Mouse (Mus musculus) Patski (cell line): Measurements from ENCODE around the gene Tmcc2. TPM values are rescaled to one million over a fixed set of nuclear protein-coding genes. Genes with fewer than 3 reads are reported as not detected.

ENCODE experiments used
- ATAC-seq: fragments of 100-300 bp; one replicate; pipeline ENCODE4 v1.8.0; 2021
- CTCF ChIA-PET: fragments of 350-600 bp; sonication (Branson Sonifier 250); formaldehyde crosslinking; loops from one replicate; lab custom pipeline; 2022; ENCODE audit warnings: inconsistent platforms; lab: Charles Lee
- POLR2A ChIA-PET: fragments of 350-600 bp; sonication (Branson Sonifier 250); formaldehyde crosslinking; loops from one replicate; lab custom pipeline; 2022; ENCODE audit warnings: antibody characterized with exemption, inconsistent platforms; lab: Charles Lee
- DNase-seq: peaks from one replicate; pipeline ENCODE4 v3.0.0-alpha.2; 2011; ENCODE audit warnings: low read depth, low spot score
- H3K27me3 ChIP-seq: fragments of 371-371 bp; one replicate; pipeline ENCODE4 v1.5.1; 2021
- CTCF ChIP-seq: fragments of 100-300 bp; IDR thresholded peaks from one replicate; pipeline ENCODE4 v1.5.1; 2021
- in situ Hi-C: fragments of 300-500 bp; cut with MboI; formaldehyde crosslinking; loops from 3 replicates; pipeline ENCODE4 v1.11.1; 2018; ENCODE audit warnings: low pct_unique_long_range_greater_than_20kb, mixed read lengths
- polyA plus RNA-seq: library from polyadenylated mRNA; unstranded; gene quantifications from one replicate; pipeline ENCODE4 v1.2.3, GENCODE M21; 2021

Gene Tmcc2
- polyA plus RNA-seq, 1 experiment from 2014 or later = 12.2 TPM

DNA sequence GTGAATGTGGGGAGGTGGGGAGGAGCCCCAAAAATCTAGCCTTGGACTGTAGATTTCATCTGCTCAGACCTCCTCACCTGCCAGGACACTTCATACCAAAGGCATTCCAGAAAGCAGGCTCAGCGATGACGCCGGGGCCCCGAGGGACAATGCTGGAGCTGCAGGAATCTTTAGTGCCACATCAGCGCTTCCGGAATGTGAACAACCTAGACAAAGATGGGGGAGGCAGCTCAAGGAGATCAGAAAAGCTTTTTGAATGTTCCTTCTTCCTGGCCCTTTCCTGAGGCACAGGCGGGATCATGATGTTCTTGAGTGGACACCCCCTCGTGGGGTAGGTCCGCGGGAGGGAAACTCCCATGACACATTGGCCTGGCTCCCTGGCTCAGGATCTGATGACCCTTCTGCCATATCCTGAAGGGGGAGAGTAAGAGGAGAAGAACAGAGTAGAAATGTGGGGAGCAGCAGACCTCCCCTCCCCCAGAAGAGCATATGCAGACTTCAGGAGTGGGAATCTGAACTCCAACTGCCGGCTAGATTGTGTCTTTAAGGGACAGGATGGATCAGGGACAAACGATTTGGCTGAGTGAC lies 55.6 kb downstream of the Tmcc2 start:
- H3K27me3 ChIP-seq = no peaks in the 10 kb centered on the region
- ChIA-PET POLR2A (interaction anchor here (0.6 to 14.1 kb wide), 10 partner anchors 9 to 179 kb away, joined by 3 to 157 read pairs (median 5); partner anchors contain the start of gene Nuak2), CTCF (interaction anchor here (2.0 to 8.1 kb wide), 5 partner anchors 12 to 43 kb away, joined by 5 to 75 read pairs (median 11); no protein-coding TSS in a partner anchor)
- in situ Hi-C loops = loop anchor here (25.0 kb wide), 1 partner anchor 1198 kb away; the partner anchor contains the start of gene Dyrk3
- peak; percentile 78 for ATAC-seq
- no peak for TF ChIP-seq CTCF
- peak; percentile 80 for DNase-seq

DNA sequence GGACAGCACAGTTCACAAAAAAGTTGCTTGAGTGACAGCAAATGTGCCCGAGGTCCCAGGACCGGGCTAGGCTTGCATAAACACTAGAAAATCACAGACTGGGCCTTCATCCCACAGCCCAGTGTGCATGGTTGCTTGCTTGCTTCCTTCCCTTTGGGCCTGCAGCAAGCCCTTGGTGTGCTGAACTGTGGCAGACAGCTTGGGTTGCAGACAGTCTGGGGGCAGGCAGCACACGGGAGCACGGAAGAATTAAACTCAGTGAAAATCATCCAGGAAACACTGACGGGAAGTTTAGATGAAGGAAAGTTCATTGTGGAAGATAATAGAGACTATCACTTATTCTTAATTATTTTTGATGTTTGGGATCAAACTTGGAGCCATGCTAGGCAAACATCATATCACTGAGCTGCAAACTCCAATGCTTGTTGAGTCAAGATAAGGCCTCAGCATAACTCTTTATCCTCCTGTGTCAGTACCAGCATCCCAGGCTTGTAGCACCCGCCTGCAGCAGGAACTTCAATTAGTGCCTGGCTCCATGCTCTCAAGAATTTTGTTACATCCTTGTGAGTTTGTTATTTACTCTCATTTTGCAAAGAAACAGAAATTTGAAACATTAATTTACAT lies 56.8 kb downstream of the Tmcc2 start:
- ATAC-seq = no peak
- CTCF ChIA-PET = interaction anchor here (1.1 to 8.1 kb wide), 5 partner anchors 16 to 48 kb away, joined by 3 to 75 read pairs (median 11); no protein-coding TSS in a partner anchor

DNA sequence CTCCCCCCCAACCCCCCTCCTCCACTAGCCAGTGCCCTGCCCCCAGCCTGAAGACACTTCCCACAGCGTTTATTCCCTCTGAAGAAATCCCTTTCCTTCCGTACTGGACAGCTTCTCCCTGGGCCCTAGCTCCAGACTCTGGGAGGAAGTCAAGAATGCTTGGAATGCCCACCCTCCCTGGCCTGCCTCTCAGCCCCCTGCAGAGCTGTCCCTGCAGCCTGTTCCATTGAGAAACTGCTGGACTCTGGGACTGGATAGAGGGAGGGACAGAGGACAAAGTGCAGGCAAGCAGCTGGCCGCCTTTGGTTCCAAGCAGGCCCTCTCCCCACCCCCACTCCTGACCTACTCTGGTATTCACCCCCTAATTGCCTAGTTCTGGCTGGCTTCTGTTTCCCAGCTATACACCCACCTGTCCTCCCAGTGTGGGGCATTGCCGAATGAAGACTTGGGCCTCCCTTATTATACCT lies 57.4 kb downstream of the Tmcc2 start:
- in situ Hi-C loops = loop anchor here (25.0 kb wide), 1 partner anchor 1196 kb away; the partner anchor contains the start of gene Dyrk3
- ChIA-PET CTCF (interaction anchor here (1.1 to 8.1 kb wide), 5 partner anchors 16 to 48 kb away, joined by 3 to 75 read pairs (median 11); no protein-coding TSS in a partner anchor), POLR2A (interaction anchor here (1.4 to 14.1 kb wide), 4 partner anchors 14 to 177 kb away, joined by 3 to 157 read pairs (median 36); partner anchors contain the start of gene Nuak2)
- DNase-seq = no peak
- TF ChIP-seq CTCF = no peak
- H3K27me3 ChIP-seq = no peaks in the 10 kb centered on the region
- peak; percentile 49 for ATAC-seq

More for the DNA sequence above, 56.8 kb downstream of the Tmcc2 start:
- no peak for DNase-seq
- POLR2A ChIA-PET = interaction anchor here (1.3 to 14.1 kb wide), 7 partner anchors 15 to 177 kb away, joined by 3 to 157 read pairs (median 5); partner anchors contain the start of gene Nuak2
- no peaks in the 10 kb centered on the region for H3K27me3 ChIP-seq
- no peak for TF ChIP-seq CTCF
- in situ Hi-C loops = loop anchor here (25.0 kb wide), 1 partner anchor 1197 kb away; the partner anchor contains the start of gene Dyrk3

DNA sequence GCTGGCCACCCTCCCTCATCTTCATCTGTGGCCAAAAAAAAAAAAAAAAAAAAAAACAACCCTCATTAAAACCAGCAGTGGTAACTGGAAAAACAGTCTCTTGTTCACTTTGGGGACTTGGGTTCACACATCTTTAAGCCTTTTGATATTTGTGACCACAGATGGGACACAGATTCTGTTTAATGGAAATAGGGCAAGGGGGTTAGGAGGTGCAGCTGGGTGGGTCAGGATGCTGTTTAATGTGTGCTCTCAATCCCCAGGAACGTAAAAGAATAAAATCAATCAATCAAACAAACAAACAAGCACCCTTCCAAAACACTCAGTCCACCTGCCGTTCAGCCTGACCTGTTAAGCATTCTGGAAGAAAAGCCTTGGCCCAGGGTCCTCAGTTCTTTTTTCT lies 57.9 kb downstream of the Tmcc2 start:
- ATAC-seq = no peak
- in situ Hi-C loops = loop anchor here (25.0 kb wide), 1 partner anchor 1196 kb away; the partner anchor contains the start of gene Dyrk3
- ChIA-PET CTCF (interaction anchor here (1.1 to 8.1 kb wide), 4 partner anchors 20 to 47 kb away, joined by 3 to 75 read pairs (median 20); no protein-coding TSS in a partner anchor), POLR2A (interaction anchor here (8.3 to 14.1 kb wide), 2 partner anchors 14 to 21 kb away, joined by 67 to 157 read pairs; partner anchors contain the start of gene Nuak2)
- TF ChIP-seq CTCF = no peak
- H3K27me3 ChIP-seq = no peaks in the 10 kb centered on the region
- no peak for DNase-seq

DNA sequence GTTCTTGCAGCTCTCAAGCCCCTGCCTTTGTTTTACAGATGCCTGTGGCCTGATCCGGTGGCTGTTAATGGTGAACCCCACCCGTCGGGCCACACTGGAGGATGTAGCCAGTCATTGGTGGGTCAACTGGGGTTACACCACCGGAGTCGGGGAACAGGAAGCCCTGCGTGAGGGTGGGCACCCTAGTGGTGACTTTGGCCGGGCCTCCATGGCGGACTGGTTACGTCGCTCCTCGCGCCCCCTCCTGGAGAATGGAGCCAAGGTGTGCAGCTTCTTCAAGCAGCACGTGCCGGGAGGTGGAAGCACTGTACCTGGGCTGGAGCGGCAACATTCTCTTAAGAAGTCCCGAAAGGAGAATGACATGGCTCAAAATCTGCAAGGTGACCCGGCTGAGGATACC lies 59.8 kb downstream of the Tmcc2 start:
- ChIA-PET CTCF (interaction anchor here (1.8 to 3.5 kb wide), 2 partner anchors 19 to 24 kb away, joined by 9 to 16 read pairs; no protein-coding TSS in a partner anchor), POLR2A (interaction anchor here (8.3 to 14.1 kb wide), 2 partner anchors 12 to 23 kb away, joined by 67 to 157 read pairs; partner anchors contain the start of gene Nuak2)
- in situ Hi-C loops = loop anchor here (25.0 kb wide), 1 partner anchor 1194 kb away; the partner anchor contains the start of gene Dyrk3
- ATAC-seq (no peak), DNase-seq (no peak)
- no peaks in the 10 kb centered on the region for H3K27me3 ChIP-seq
- TF ChIP-seq CTCF = no peak

DNA sequence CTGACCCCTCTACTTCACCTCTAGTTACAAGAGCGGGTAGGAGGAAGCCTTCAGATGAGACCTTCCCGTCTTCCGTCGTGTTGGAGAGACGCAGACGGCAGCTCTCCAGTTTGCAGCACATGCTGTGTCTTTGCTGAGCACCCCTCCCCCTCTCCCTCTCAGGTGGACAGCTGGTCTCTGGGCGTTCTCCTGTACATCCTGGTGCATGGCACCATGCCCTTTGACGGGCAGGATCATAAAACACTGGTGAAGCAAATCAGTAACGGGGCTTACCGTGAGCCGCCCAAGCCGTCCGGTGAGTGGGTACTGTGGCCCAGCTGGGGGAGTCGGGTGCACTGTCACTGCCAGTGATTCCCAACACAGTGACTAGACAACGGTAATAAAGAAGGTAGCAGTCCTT lies 60.7 kb downstream of the Tmcc2 start:
- ATAC-seq = no peak
- H3K27me3 ChIP-seq = no peaks in the 10 kb centered on the region
- no peak for TF ChIP-seq CTCF
- in situ Hi-C loops = loop anchor here (25.0 kb wide), 1 partner anchor 1193 kb away; the partner anchor contains the start of gene Dyrk3
- CTCF ChIA-PET = interaction anchor here (1.4 to 3.5 kb wide), 3 partner anchors 15 to 25 kb away, joined by 3 to 16 read pairs (median 9); partner anchors contain the start of gene Nuak2
- POLR2A ChIA-PET = interaction anchor here (1.1 to 14.1 kb wide), 3 partner anchors 11 to 24 kb away, joined by 3 to 157 read pairs (median 67); partner anchors contain the start of gene Nuak2
- no peak for DNase-seq

DNA sequence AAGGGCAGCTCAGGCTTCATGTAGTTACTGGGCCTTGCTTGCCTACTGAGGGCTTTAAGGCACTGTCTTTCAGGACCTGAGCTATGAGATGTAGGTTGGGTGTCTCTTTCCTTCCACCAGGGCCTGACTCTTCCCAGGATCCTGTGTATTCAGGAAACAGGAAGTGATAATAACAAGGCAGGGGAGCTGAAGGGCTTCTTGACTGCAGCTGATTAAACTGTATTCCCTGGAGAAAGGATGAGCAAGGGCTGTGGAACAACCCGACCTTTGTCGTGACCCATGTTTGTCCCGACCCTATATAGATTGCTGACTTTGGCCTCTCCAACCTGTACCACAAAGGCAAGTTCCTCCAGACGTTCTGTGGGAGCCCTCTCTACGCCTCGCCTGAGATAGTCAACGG lies 61.4 kb downstream of the Tmcc2 start:
- ChIA-PET CTCF (interaction anchor here (0.9 to 3.5 kb wide), 5 partner anchors 11 to 26 kb away, joined by 3 to 16 read pairs (median 5); partner anchors contain the start of gene Nuak2), POLR2A (interaction anchor here (1.6 to 14.1 kb wide), 2 partner anchors 10 to 25 kb away, joined by 7 to 157 read pairs; partner anchors contain the start of gene Nuak2)
- ATAC-seq (no peak), DNase-seq (no peak)
- in situ Hi-C loops = loop anchor here (25.0 kb wide), 1 partner anchor 1192 kb away; the partner anchor contains the start of gene Dyrk3
- no peak for TF ChIP-seq CTCF
- no peaks in the 10 kb centered on the region for H3K27me3 ChIP-seq

DNA sequence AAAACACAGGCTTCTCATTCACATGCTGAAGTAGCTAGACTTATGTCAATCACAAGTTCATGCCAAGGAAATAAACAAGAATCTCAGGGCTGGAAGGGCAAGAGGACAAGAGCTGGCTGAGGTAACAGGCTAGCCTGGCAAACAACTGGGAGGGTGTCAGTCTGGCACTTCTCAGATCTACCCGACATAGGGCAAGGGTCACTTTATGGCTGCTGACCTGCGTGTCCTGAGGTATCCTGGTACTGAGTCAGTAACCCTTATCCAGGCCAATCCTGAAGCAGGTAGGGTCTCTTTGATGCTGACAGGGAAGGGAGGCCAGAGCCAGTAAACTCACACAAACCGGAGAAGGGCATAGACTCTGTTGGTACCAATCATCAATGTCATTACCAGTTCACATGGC lies 62.5 kb downstream of the Tmcc2 start:
- no peak for DNase-seq
- TF ChIP-seq CTCF = no peak

DNA sequence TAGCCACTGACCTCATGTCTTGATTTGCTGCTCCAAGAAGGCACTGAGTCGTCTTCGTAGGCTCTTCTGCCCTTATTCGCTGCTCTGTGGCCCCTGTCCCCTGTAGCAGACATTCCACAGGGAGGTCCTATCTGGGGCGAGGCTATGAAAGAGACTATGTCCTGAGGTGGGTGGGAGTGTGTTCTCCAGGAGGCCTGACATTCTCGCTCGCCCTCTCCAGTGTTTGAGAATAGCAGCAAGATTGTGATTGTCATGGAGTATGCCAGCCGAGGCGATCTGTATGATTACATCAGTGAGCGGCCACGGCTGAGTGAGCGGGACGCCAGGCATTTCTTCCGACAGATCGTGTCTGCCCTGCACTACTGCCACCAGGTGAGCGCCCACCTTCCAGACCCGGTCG lies 63.6 kb downstream of the Tmcc2 start:
- ATAC-seq = no peak
- TF ChIP-seq CTCF = no peak
- POLR2A ChIA-PET = interaction anchor here (0.6 to 14.1 kb wide), 4 partner anchors 8 to 383 kb away, joined by 4 to 157 read pairs (median 8); partner anchors contain the start of gene Nuak2
- no peak for DNase-seq
- H3K27me3 ChIP-seq = no peaks in the 10 kb centered on the region
- CTCF ChIA-PET = interaction anchor here (1.3 kb wide), 1 partner anchor 9 kb away, joined by 3 read pairs; no protein-coding TSS in a partner anchor
- in situ Hi-C loops = loop anchor here (25.0 kb wide), 1 partner anchor 1190 kb away; the partner anchor contains the start of gene Dyrk3

More for the DNA sequence above, 62.5 kb downstream of the Tmcc2 start:
- POLR2A ChIA-PET = interaction anchor here (1.6 to 14.1 kb wide), 3 partner anchors 9 to 26 kb away, joined by 7 to 157 read pairs (median 10); partner anchors contain the start of gene Nuak2
- no peaks in the 10 kb centered on the region for H3K27me3 ChIP-seq
- CTCF ChIA-PET = interaction anchor here (1.7 to 3.5 kb wide), 2 partner anchors 16 to 25 kb away, joined by 5 to 16 read pairs; no protein-coding TSS in a partner anchor
- ATAC-seq = no peak
- in situ Hi-C loops = loop anchor here (25.0 kb wide), 1 partner anchor 1191 kb away; the partner anchor contains the start of gene Dyrk3
